Comparison of ENCODE assay signal across 14 mouse cellular contexts in the genomic region with DNA sequence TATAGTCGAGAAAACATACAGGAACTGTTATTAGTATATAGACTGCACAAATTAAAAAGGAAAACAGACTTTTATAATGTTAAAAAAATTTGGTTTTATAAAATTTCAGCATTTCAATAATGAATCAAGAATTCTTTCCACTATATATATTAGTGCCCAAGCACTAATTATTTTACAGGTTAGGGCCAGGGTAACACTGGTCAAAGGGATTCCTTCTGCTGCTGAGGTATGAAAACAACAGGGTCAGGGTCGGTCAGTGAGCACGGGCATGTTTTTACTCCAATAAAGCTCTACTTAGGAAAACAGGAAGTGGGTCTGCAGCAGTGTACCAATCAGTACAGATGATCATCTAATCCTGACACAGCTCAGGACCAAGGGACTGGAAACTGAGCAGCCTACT.
DNase-seq lines count a peak whose midpoint lies in the region.
"Had no signal": no experiment of that assay in that cellular context is flagged by ENCODE, and none has a peak within 500 bp of the region (broad histone marks: within the 10 kb centered on the region; RNA-seq: fewer than 3 reads in every experiment).

No protein-coding gene starts in this region.

- DNase-seq in 3T3-L1 (ENCODE audit: low read depth, low spot score) (peak; percentile 71), adipocyte (ENCODE audit: low spot score) (peak; percentile 78)
- peak; percentile 62 for DNase-seq in mesoderm, embryonic 11.5 days (ENCODE audit: low read depth, low spot score)
- no peak for DNase-seq in cerebellum, postnatal 14 days
- DNase-seq in spleen, postnatal 14 days (ENCODE audit: low spot score in 2 of 2): no peak
- DNase-seq: adrenal gland, adult 2 months; adrenal gland, postnatal 10 days; adrenal gland, postnatal 25 days; B cell, adult 2 months; cerebellum, adult 11 months; cerebellum, adult 18-20 months; cerebellum, adult 8-10 months; cerebellum, adult 9-11 months; cerebellum, postnatal 25 days had no signal

Comparison
In these comparisons a context has a peak if more than half of its experiments do, and no peak if none do; other contexts are left out.
1. DNase-seq: peak in 3T3-L1 (single experiment), adipocyte (single experiment) and mesoderm, embryonic 11.5 days (single experiment); none in cerebellum, postnatal 14 days (0 of 2) and spleen, postnatal 14 days (0 of 2).